Mouse (Mus musculus) kidney, postnatal 36 days (tissue): ENCODE results near the gene Exosc3.
"Not testable (repeated sequence)": the region's sequence is repeated elsewhere in the genome, so short reads cannot be mapped to it uniquely, and the experiment has no call there.

Source experiments
- DNase-seq, 2 experiments: peaks; one replicate each; pipeline ENCODE4 v3.0.0; 2021 to 2022; ENCODE audit warnings: mixed read lengths in 2 of 2

Exosc3 gene

GRCm38 (mm10) chr4:45342286-45343155 is at the start of gene Exosc3:
Exosc3 (minus strand) TSS chr4:45342732.
- DNase-seq = peak; percentile 21 to 70

- no peak for DNase-seq
These were observed 49.6 kb upstream of the Exosc3 start for GRCm38 (mm10) chr4:45392099-45392498.

- DNase-seq = not testable (repeated sequence)
These were observed 44.8 kb upstream of the Exosc3 start for GRCm38 (mm10) chr4:45387296-45387695.

GRCm38 (mm10) chr4:45382133-45382532 is 39.6 kb upstream of the Exosc3 start:
- peak in 1 of 2 experiments; percentile 37 for DNase-seq

- peak; percentile 23 to 59 for DNase-seq
These were observed 38.5 kb upstream of the Exosc3 start for GRCm38 (mm10) chr4:45380903-45381580.

GRCm38 (mm10) chr4:45376573-45376972 is 34.0 kb upstream of the Exosc3 start:
- DNase-seq = peak in 1 of 2 experiments; percentile 29

GRCm38 (mm10) chr4:45374879-45375278 is 32.3 kb upstream of the Exosc3 start:
- DNase-seq = peak in 1 of 2 experiments; percentile 44

- peak in 1 of 2 experiments; percentile 5 for DNase-seq
These were observed 28.7 kb upstream of the Exosc3 start for GRCm38 (mm10) chr4:45371261-45371660.

GRCm38 (mm10) chr4:45356653-45357052 is 14.1 kb upstream of the Exosc3 start:
- no peak for DNase-seq

GRCm38 (mm10) chr4:45341669-45342249 is 773 bp downstream of the Exosc3 start, which contains the start of gene Dcaf10:
Dcaf10 (plus strand) TSS chr4:45342101.
- DNase-seq = peak; percentile 91 to 95

- no peak for DNase-seq
These were observed 1.3 kb downstream of the Exosc3 start for GRCm38 (mm10) chr4:45341226-45341625.

- DNase-seq = no peak
These were observed 10.1 kb downstream of the Exosc3 start for GRCm38 (mm10) chr4:45332466-45332865.

GRCm38 (mm10) chr4:45331139-45331538 is 11.4 kb downstream of the Exosc3 start:
- DNase-seq = peak in 1 of 2 experiments; percentile 28

- DNase-seq = peak; percentile 92
These were observed 22.2 kb downstream of the Exosc3 start for GRCm38 (mm10) chr4:45320159-45320816.

GRCm38 (mm10) chr4:45311056-45311455 is 31.5 kb downstream of the Exosc3 start:
- DNase-seq = no peak

GRCm38 (mm10) chr4:45308606-45309005 is 33.9 kb downstream of the Exosc3 start:
- no peak for DNase-seq

GRCm38 (mm10) chr4:45308046-45308445 is 34.5 kb downstream of the Exosc3 start:
- peak in 1 of 2 experiments; percentile 50 for DNase-seq

- no peak for DNase-seq
These were observed 37.0 kb downstream of the Exosc3 start for GRCm38 (mm10) chr4:45305536-45305935.

- peak; percentile 89 for DNase-seq
These were observed 45.6 kb downstream of the Exosc3 start, which contains the start of gene Trmt10b for GRCm38 (mm10) chr4:45296662-45297564. Trmt10b (plus strand) TSS chr4:45297127.

- DNase-seq = no peak
These were observed 54.6 kb downstream of the Exosc3 start for GRCm38 (mm10) chr4:45287906-45288305.

GRCm38 (mm10) chr4:45286318-45286717 is 56.2 kb downstream of the Exosc3 start:
- DNase-seq = peak in 1 of 2 experiments; percentile 32
